25 mouse cellular contexts compared by ENCODE assay signal in the genomic region with DNA sequence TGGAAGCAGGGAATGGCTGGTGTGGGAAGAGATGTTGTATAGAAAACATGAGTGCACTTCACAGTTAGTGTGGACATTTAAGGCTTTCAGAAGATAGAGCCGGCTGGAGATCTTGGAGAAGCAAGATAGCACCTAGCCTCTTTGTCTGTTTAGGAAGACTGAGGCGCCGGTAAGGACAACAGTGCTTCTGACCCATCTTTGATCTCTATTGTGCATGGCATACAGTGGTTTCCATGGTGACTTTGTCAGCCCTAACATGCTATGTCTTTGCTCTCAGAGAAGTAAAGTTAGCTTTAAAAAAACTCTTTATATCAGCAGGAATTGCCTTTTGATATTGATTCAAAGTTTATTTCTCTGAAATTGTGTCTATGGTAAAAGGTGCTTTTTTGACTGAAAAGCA. TPM values are rescaled to one million over a fixed set of nuclear protein-coding genes. Genes with fewer than 3 reads are reported as not detected.
DNase-seq lines count a peak whose midpoint lies in the region; ATAC-seq and TF ChIP-seq lines count a peak whose summit lies in the region.
"Had no signal": no experiment of that assay in that cellular context is flagged by ENCODE, and none has a peak within 500 bp of the region (broad histone marks: within the 10 kb centered on the region; RNA-seq: fewer than 3 reads in every experiment).

No protein-coding gene starts in this region.

- no peaks in the 10 kb centered on the region for H3K27me3 ChIP-seq in midbrain, embryonic 15.5 days (replicated peaks)
- no peaks in the 10 kb centered on the region for H3K27me3 ChIP-seq in midbrain, embryonic 11.5 days (ENCODE audit: control insufficient read depth, insufficient read depth, low read length)
- H3K27me3 ChIP-seq: CH12.LX; embryonic facial prominence, embryonic 12.5 days; forebrain, embryonic 13.5 days; forebrain, embryonic 15.5 days; Patski had no signal

- no peaks in the 10 kb centered on the region; the same call in 1 of the 2 replicates for H3K4me1 ChIP-seq in midbrain, embryonic 15.5 days
- H3K4me1 ChIP-seq in midbrain, embryonic 11.5 days (ENCODE audit: control insufficient read depth, insufficient read depth, low read length), result no peaks in the 10 kb centered on the region
- H3K4me1 ChIP-seq: embryonic facial prominence, embryonic 10.5 days; embryonic facial prominence, embryonic 12.5 days had no signal

- 0 out of 2 replicates have a peak, but pooled peaks have one; percentile 73 for ATAC-seq in midbrain, embryonic 15.5 days (replicated peaks)
- no peak for ATAC-seq in midbrain, embryonic 11.5 days (ENCODE audit: low FRiP score)
- ATAC-seq: activated CD4-positive, CD25-positive, alpha-beta regulatory T cell, adult 4 months; CD4-positive, CD25-positive, alpha-beta regulatory T cell, adult 4 months; forebrain, embryonic 13.5 days; forebrain, embryonic 15.5 days; forebrain, postnatal 0 days; Patski had no signal

- TF ChIP-seq POLR2A in brain, embryonic 14.5 days (IDR thresholded peaks at IDR 0.05; ENCODE audit: borderline replicate concordance, extremely low read depth, insufficient read depth, insufficient read length, poor library complexity, severe bottlenecking), result no peak

- no peak overlapping the region for H3K9ac ChIP-seq in midbrain, embryonic 15.5 days
- H3K9ac ChIP-seq in midbrain, embryonic 11.5 days (ENCODE audit: low read length), result no peak overlapping the region
- H3K9ac ChIP-seq: embryonic facial prominence, embryonic 12.5 days; forebrain, embryonic 13.5 days; forebrain, embryonic 15.5 days; forebrain, postnatal 0 days had no signal

- no peaks in the 10 kb centered on the region for H3K36me3 ChIP-seq in midbrain, embryonic 15.5 days (replicated peaks)
- H3K36me3 ChIP-seq in midbrain, embryonic 11.5 days (ENCODE audit: control insufficient read depth, insufficient read depth, low read length), result no peaks in the 10 kb centered on the region
- H3K36me3 ChIP-seq: embryonic facial prominence, embryonic 10.5 days; embryonic facial prominence, embryonic 12.5 days; forebrain, embryonic 15.5 days; G1E had no signal

- no peak overlapping the region for H3K4me3 ChIP-seq in midbrain, embryonic 15.5 days
- H3K4me3 ChIP-seq in midbrain, embryonic 11.5 days (ENCODE audit: low read depth, low read length), result no peak overlapping the region
- H3K4me3 ChIP-seq: embryonic facial prominence, embryonic 10.5 days; embryonic facial prominence, embryonic 12.5 days; forebrain, embryonic 13.5 days; forebrain, embryonic 15.5 days had no signal

- intact Hi-C loops in heart, postnatal 10 days (cut with DNase I), result no loop called here

- DNase-seq in heart, adult 11 months, result peak; percentile 4
- DNase-seq in heart, postnatal 10 days, result no peak
- no peak for DNase-seq in midbrain, embryonic 11.5 days (ENCODE audit: low spot score, missing footprints)
- peak; percentile 26 for DNase-seq in brain, embryonic 14.5 days (ENCODE audit: low read depth)
- DNase-seq: adrenal gland, adult 8-10 months; adrenal gland, postnatal 14 days; adrenal gland, postnatal 36 days; B cell, adult 2 months; cerebellum, adult 11 months; cerebellum, adult 18-20 months; cerebellum, adult 8-10 months; cerebellum, adult 9-11 months; cerebellum, postnatal 14 days; cerebellum, postnatal 36 days; forebrain, postnatal 0 days had no signal

- H3K27ac ChIP-seq in midbrain, embryonic 15.5 days, result no peak overlapping the region
- no peak overlapping the region for H3K27ac ChIP-seq in midbrain, embryonic 11.5 days (ENCODE audit: low read depth, low read length)
- H3K27ac ChIP-seq: embryonic facial prominence, embryonic 10.5 days; embryonic facial prominence, embryonic 12.5 days had no signal

- WGBS in midbrain, embryonic 15.5 days, result 32% methylated on average over 3 of the region's 3 CpGs
- WGBS in midbrain, embryonic 11.5 days, result 56% methylated on average over 3 of the region's 3 CpGs

- no peak for TF ChIP-seq CTCF in brain, embryonic 14.5 days (IDR thresholded peaks at IDR 0.05; ENCODE audit: borderline replicate concordance, extremely low read depth, insufficient read depth, insufficient read length)

- H3K4me2 ChIP-seq in midbrain, embryonic 15.5 days, result no peak overlapping the region
- no peak overlapping the region for H3K4me2 ChIP-seq in midbrain, embryonic 11.5 days
- H3K4me2 ChIP-seq: embryonic facial prominence, embryonic 12.5 days; forebrain, embryonic 13.5 days; forebrain, embryonic 15.5 days had no signal

- no peaks in the 10 kb centered on the region for H3K9me3 ChIP-seq in midbrain, embryonic 15.5 days
- no peaks in the 10 kb centered on the region for H3K9me3 ChIP-seq in midbrain, embryonic 11.5 days (ENCODE audit: control insufficient read depth, low read length)
- H3K9me3 ChIP-seq: embryonic facial prominence, embryonic 12.5 days; forebrain, embryonic 13.5 days; forebrain, embryonic 15.5 days; G1E had no signal

RNA-seq across cellular contexts. Expression of a gene that starts 55.2 kb away (rescaled TPM):
- total RNA-seq in heart, postnatal 10 days (2021), result 10 to 100 TPM; 42.0 to 51.5 TPM
- 69.0 and 76.6 TPM in 2 replicates for polyA plus RNA-seq in midbrain, embryonic 15.5 days (2015; fragmentation: Nextera tagmentation; extraction: Ambion mirVana)
- polyA plus RNA-seq in midbrain, embryonic 11.5 days (2014; fragmentation: Nextera tagmentation; extraction: Ambion mirVana), result 59.4 and 62.6 TPM in 2 replicates
- polyA plus RNA-seq in brain, embryonic 14.5 days (2012; rRNA removed), result 32.4 and 36.4 TPM in 2 replicates

RNA-seq across cellular contexts. Expression of a gene that starts 56.8 kb away (rescaled TPM):
- total RNA-seq in heart, postnatal 10 days (2021), result 10 to 100 TPM; 30.1 to 35.2 TPM
- 652 and 653 TPM in 2 replicates for polyA plus RNA-seq in midbrain, embryonic 15.5 days (2015; fragmentation: Nextera tagmentation; extraction: Ambion mirVana)
- polyA plus RNA-seq in midbrain, embryonic 11.5 days (2014; fragmentation: Nextera tagmentation; extraction: Ambion mirVana), result 305 and 315 TPM in 2 replicates
- 504 and 520 TPM in 2 replicates for polyA plus RNA-seq in brain, embryonic 14.5 days (2012; rRNA removed)
- total RNA-seq: G1E had no signal
- polyA plus RNA-seq: G1E had no signal

Comparison
In these comparisons a context has a peak if more than half of its experiments do, and no peak if none do; other contexts are left out.
1. DNase-seq: peak in heart, adult 11 months (single experiment) and brain, embryonic 14.5 days (single experiment); none in heart, postnatal 10 days (0 of 2) and midbrain, embryonic 11.5 days (single experiment).